Mouse (Mus musculus) CH12.LX (cell line): ENCODE data around the gene Fam217a. TPM values are rescaled to one million over a fixed set of nuclear protein-coding genes. Genes with fewer than 3 reads are reported as not detected.

Source experiments
- DNase-seq: peaks from one replicate; pipeline ENCODE4 v3.0.0-alpha.2; 2013; ENCODE audit errors: extremely low read depth
- H3K27ac ChIP-seq: 2 replicates; pipeline ENCODE4 v1.5.1; 2012; ENCODE audit warnings: low read depth, mild to moderate bottlenecking, control low read depth, moderate library complexity; ENCODE audit not compliant: insufficient read depth
- H3K27me3 ChIP-seq: replicated peaks from 2 replicates; pipeline ENCODE3; 2012; ENCODE audit warnings: inconsistent platforms
- H3K36me3 ChIP-seq, 2 experiments: replicated peaks in 1 of 2; 2 replicates each; pipeline versions ENCODE3 to v1.6.1; 2012; ENCODE audit warnings: inconsistent platforms in 1 of 2, low read length in 1 of 2, mild to moderate bottlenecking in 1 of 2, mixed read lengths in 1 of 2, moderate library complexity in 1 of 2; ENCODE audit not compliant: control insufficient read depth in 1 of 2, insufficient read depth in 1 of 2
- H3K4me1 ChIP-seq, 2 experiments: 2 replicates each; pipeline ENCODE4 v1.6.1; 2012; ENCODE audit warnings: inconsistent platforms in 1 of 2, moderate library complexity in 1 of 2; ENCODE audit not compliant: insufficient read depth in 2 of 2, control insufficient read depth in 1 of 2
- H3K4me2 ChIP-seq: 2 replicates; pipeline ENCODE4 v1.6.1; 2012; ENCODE audit warnings: low read depth, mild to moderate bottlenecking, control low read depth; ENCODE audit not compliant: poor library complexity, insufficient read depth, severe bottlenecking
- H3K4me3 ChIP-seq, 3 experiments: fragments of 150-350 bp in 1 of 3; sonication (generic) in 1 of 3; replicated peaks in 1 of 3; 2 replicates each; pipeline versions ENCODE3 to v1.5.1; 2011 to 2012; ENCODE audit warnings: low read depth in 2 of 3, low read length in 2 of 3, mild to moderate bottlenecking in 2 of 3, moderate library complexity in 2 of 3, control low read depth in 1 of 3, improper control_type of control experiment in 1 of 3, inconsistent platforms in 1 of 3, mixed read lengths in 1 of 3; ENCODE audit not compliant: poor library complexity in 1 of 3
- H3K79me2 ChIP-seq: replicated peaks from 2 replicates; pipeline ENCODE4 v1.6.1; 2012; ENCODE audit warnings: mild to moderate bottlenecking, moderate library complexity; ENCODE audit not compliant: control insufficient read depth, poor library complexity, insufficient read depth, severe bottlenecking; ENCODE audit errors: extremely low read depth
- H3K9ac ChIP-seq: 2 replicates; pipeline ENCODE4 v1.6.1; 2012; ENCODE audit warnings: low read depth, mild to moderate bottlenecking, control low read depth, moderate library complexity; ENCODE audit not compliant: insufficient read depth
- H3K9me3 ChIP-seq: replicated peaks from 2 replicates; pipeline ENCODE3; 2012; ENCODE audit warnings: low read length, inconsistent platforms, mixed read lengths
- BHLHE40 ChIP-seq: IDR thresholded peaks from 2 replicates; pipeline ENCODE4 v1.6.1; 2011; ENCODE audit warnings: mild to moderate bottlenecking, low read depth, low read length, improper control_type of control experiment
- CHD1 ChIP-seq: IDR thresholded peaks from 2 replicates; pipeline ENCODE4 v1.6.1; 2012; ENCODE audit warnings: low read depth, low read length, improper control_type of control experiment, inconsistent platforms
- EP300 ChIP-seq: IDR thresholded peaks from 2 replicates; pipeline ENCODE4 v1.6.1; 2011; ENCODE audit warnings: low read length, improper control_type of control experiment
- HCFC1 ChIP-seq: IDR thresholded peaks from 2 replicates; pipeline ENCODE4 v1.6.1; 2012; ENCODE audit warnings: low read depth, mild to moderate bottlenecking, inconsistent platforms, low read length, improper control_type of control experiment
- IRF4 ChIP-seq: IDR thresholded peaks from 2 replicates; pipeline ENCODE4 v1.6.1; 2014; ENCODE audit warnings: low read depth, mild to moderate bottlenecking, inconsistent platforms, low read length, improper control_type of control experiment
- JUN ChIP-seq: IDR thresholded peaks from 2 replicates; pipeline ENCODE4 v1.6.1; 2011; ENCODE audit warnings: low read depth, mild to moderate bottlenecking, low read length, improper control_type of control experiment, moderate library complexity; ENCODE audit not compliant: insufficient read depth
- JUND ChIP-seq: conservative IDR thresholded peaks from 2 replicates; pipeline ENCODE4 v1.6.1; 2011; ENCODE audit warnings: low read depth, low read length, improper control_type of control experiment
- KAT2A ChIP-seq: IDR thresholded peaks from 2 replicates; pipeline ENCODE4 v1.6.1; 2012; ENCODE audit warnings: low read length, improper control_type of control experiment, inconsistent platforms; ENCODE audit not compliant: insufficient replicate concordance
- MAX ChIP-seq: IDR thresholded peaks from 2 replicates; pipeline ENCODE4 v1.6.1; 2011; ENCODE audit warnings: low read length, improper control_type of control experiment
- MYC ChIP-seq: IDR thresholded peaks from 2 replicates; pipeline ENCODE4 v1.6.1; 2011; ENCODE audit warnings: low read depth, mild to moderate bottlenecking, improper control_type of control experiment, low read length
- NRF1 ChIP-seq: IDR thresholded peaks from 2 replicates; pipeline ENCODE4 v1.6.1; 2014; ENCODE audit warnings: low read depth, mild to moderate bottlenecking, inconsistent platforms, low read length, improper control_type of control experiment, moderate library complexity
- POLR2A ChIP-seq: IDR thresholded peaks from 2 replicates; pipeline ENCODE4 v1.6.1; 2011; ENCODE audit warnings: low read depth, mild to moderate bottlenecking, improper control_type of control experiment, low read length
- POLR2AphosphoS2 ChIP-seq: IDR thresholded peaks from 2 replicates; pipeline ENCODE4 v1.6.1; 2011; ENCODE audit warnings: low read depth, low read length, improper control_type of control experiment
- RAD21 ChIP-seq: IDR thresholded peaks from 2 replicates; pipeline ENCODE4 v1.6.1; 2011; ENCODE audit warnings: low read depth, mild to moderate bottlenecking, low read length, improper control_type of control experiment, moderate library complexity
- RCOR1 ChIP-seq: conservative IDR thresholded peaks from 2 replicates; pipeline ENCODE4 v1.6.1; 2012; ENCODE audit warnings: low read depth, mild to moderate bottlenecking, inconsistent platforms, low read length, improper control_type of control experiment
- SIN3A ChIP-seq: IDR thresholded peaks from 2 replicates; pipeline ENCODE4 v1.6.1; 2012; ENCODE audit warnings: low read length, improper control_type of control experiment, inconsistent platforms
- SMC3 ChIP-seq: IDR thresholded peaks from 2 replicates; pipeline ENCODE4 v1.6.1; 2011; ENCODE audit warnings: low read depth, low read length, improper control_type of control experiment
- UBTF ChIP-seq: IDR thresholded peaks from 2 replicates; pipeline ENCODE4 v1.6.1; 2012; ENCODE audit warnings: low read depth, mild to moderate bottlenecking, inconsistent platforms, low read length, improper control_type of control experiment, moderate library complexity
- USF2 ChIP-seq: conservative IDR thresholded peaks from 2 replicates; pipeline ENCODE4 v1.6.1; 2011; ENCODE audit warnings: low read depth, low read length, improper control_type of control experiment
- ZMIZ1 ChIP-seq: IDR thresholded peaks from 2 replicates; pipeline ENCODE4 v1.6.1; 2012; ENCODE audit warnings: low read depth, mild to moderate bottlenecking, inconsistent platforms, low read length, improper control_type of control experiment
- ZNF384 ChIP-seq: IDR thresholded peaks from 2 replicates; pipeline ENCODE4 v1.6.1; 2012; ENCODE audit warnings: low read depth, low read length, improper control_type of control experiment, inconsistent platforms
- dilution Hi-C: fragments of 300-500 bp; cut with MboI; formaldehyde crosslinking; loops from 2 replicates; pipeline ENCODE4 v1.14.3; 2020; ENCODE audit warnings: low sequenced_read_pairs; ENCODE audit not compliant: extremely low pct_unique_long_range_greater_than_20kb, extremely low pct_ligation_motif_present
- in situ Hi-C: fragments of 300-500 bp; cut with MboI; formaldehyde crosslinking; loops from 3 replicates; pipeline ENCODE4 v1.14.3; 2019; ENCODE audit warnings: low sequenced_read_pairs, low pct_ligation_motif_present, low pct_unique_long_range_greater_than_20kb, mixed read lengths
- polyA plus RNA-seq: library from polyadenylated mRNA; unstranded; fragments of >175 nt; gene quantifications from 2 replicates; pipeline ENCODE4 v1.2.1, GENCODE M21; 2012; ENCODE audit warnings: low read depth; ENCODE audit not compliant: insufficient read length
- total RNA-seq, 2 experiments: library from RNA; depleted of rRNA; stranded (reverse); fragments of 300-350 nt in 1 of 2; fragments of >200 nt in 1 of 2; gene quantifications; 2 replicates each; pipeline ENCODE4 v1.2.3; 2012 to 2014

The Fam217a gene
- total and polyA plus RNA-seq, 3 experiments = not detected

- dilution Hi-C loops = no loop called here
- H3K4me1 ChIP-seq = no peaks in the 10 kb centered on the region
- H3K4me3 ChIP-seq = no peak overlapping the region
- no peak for DNase-seq
- no peaks in the 10 kb centered on the region for H3K27me3 ChIP-seq
- H3K9me3 ChIP-seq = no peaks in the 10 kb centered on the region
- no peaks in the 10 kb centered on the region for H3K36me3 ChIP-seq
- no peak overlapping the region for H3K9ac ChIP-seq
- no peak for TF ChIP-seq BHLHE40
- no peak for TF ChIP-seq HCFC1
- no peak for TF ChIP-seq JUND
- TF ChIP-seq POLR2AphosphoS2 = no peak
- no peak for TF ChIP-seq RCOR1
- TF ChIP-seq SIN3A = no peak
- TF ChIP-seq EP300 = no peak
- TF ChIP-seq USF2 = no peak
- no peak for TF ChIP-seq CHD1
- TF ChIP-seq UBTF = no peak
- no peak for TF ChIP-seq RAD21
- TF ChIP-seq JUN = no peak
- TF ChIP-seq ZNF384 = no peak
- no peak for TF ChIP-seq MYC
- no peak for TF ChIP-seq MAX
- no peak for TF ChIP-seq KAT2A
- no peak for TF ChIP-seq IRF4
- no peak for TF ChIP-seq NRF1
- TF ChIP-seq ZMIZ1 = no peak
- TF ChIP-seq SMC3 = no peak
- no peak overlapping the region for H3K27ac ChIP-seq
- no peak overlapping the region for H3K4me2 ChIP-seq
- in situ Hi-C loops = no loop called here
- H3K79me2 ChIP-seq = no peaks in the 10 kb centered on the region
Observed at GRCm38 (mm10) chr13:34964866-34965265, 40.8 kb upstream of the Fam217a start.

- no peaks in the 10 kb centered on the region for H3K9me3 ChIP-seq
- in situ Hi-C loops (no loop called here), dilution Hi-C loops (no loop called here)
- no peak overlapping the region for H3K9ac ChIP-seq
- no peak overlapping the region for H3K4me3 ChIP-seq
- H3K79me2 ChIP-seq = no peaks in the 10 kb centered on the region
- no peak for DNase-seq
- no peaks in the 10 kb centered on the region for H3K4me1 ChIP-seq
- H3K27me3 ChIP-seq = no peaks in the 10 kb centered on the region
- TF ChIP-seq NRF1 = no peak
- TF ChIP-seq KAT2A = no peak
- no peak for TF ChIP-seq POLR2A
- no peak for TF ChIP-seq BHLHE40
- no peak overlapping the region for H3K27ac ChIP-seq
- H3K36me3 ChIP-seq = no peaks in the 10 kb centered on the region
- H3K4me2 ChIP-seq = no peak overlapping the region
Observed at GRCm38 (mm10) chr13:34964419-34964818, 40.3 kb upstream of the Fam217a start.
